Mouse (Mus musculus) kidney, adult 2 months (tissue): ENCODE data around the gene Astn1. TPM values are rescaled to one million over a fixed set of nuclear protein-coding genes. Genes with fewer than 3 reads are reported as not detected.

Experiments used
- DNase-seq: peaks from one replicate; pipeline ENCODE4 v3.0.0; 2021
- H3K27ac ChIP-seq: fragments of 200-500 bp; 2 replicates; pipeline ENCODE4 v1.5.1; 2012; ENCODE audit warnings: low read depth, low read length, control low read depth, inconsistent platforms; ENCODE audit not compliant: insufficient read depth
- H3K27me3 ChIP-seq: fragments of 200-500 bp; replicated peaks from 2 replicates; pipeline ENCODE4 v1.6.1; 2012; ENCODE audit warnings: mild to moderate bottlenecking, moderate library complexity, low read length, inconsistent platforms; ENCODE audit not compliant: control insufficient read depth, insufficient read depth
- H3K36me3 ChIP-seq: fragments of 200-500 bp; 2 replicates; pipeline ENCODE4 v1.6.1; 2012; ENCODE audit warnings: mild to moderate bottlenecking, moderate library complexity, low read length, inconsistent platforms; ENCODE audit not compliant: control insufficient read depth, insufficient read depth
- H3K4me1 ChIP-seq: fragments of 200-500 bp; 2 replicates; pipeline ENCODE4 v1.6.1; 2011; ENCODE audit warnings: low read length; ENCODE audit not compliant: control insufficient read depth, insufficient read depth
- H3K4me3 ChIP-seq: fragments of 200-500 bp; 2 replicates; pipeline ENCODE4 v1.5.1; 2011; ENCODE audit warnings: mild to moderate bottlenecking, low read depth, low read length, control low read depth; ENCODE audit not compliant: insufficient read depth
- CTCF ChIP-seq: fragments of 200-500 bp; conservative IDR thresholded peaks from 2 replicates; pipeline ENCODE4 v1.5.1; 2011; ENCODE audit warnings: low read depth, mild to moderate bottlenecking, control low read depth, low read length, moderate library complexity, mixed read lengths; ENCODE audit not compliant: insufficient read depth, insufficient read length
- POLR2A ChIP-seq: fragments of 200-500 bp; IDR thresholded peaks from one replicate; pipeline ENCODE4 v1.6.1; 2011; ENCODE audit warnings: low read depth, low read length, control low read depth
- WGBS: fragments of 180-500 bp; shearing (Covaris S2); methylation state at CpG from one replicate; pipeline ENCODE4 v1.1.7; 2018; 5-methylcytosine and 5-hydroxymethylcytosine counted together
- polyA plus RNA-seq: library from polyadenylated mRNA; depleted of rRNA; stranded (reverse); fragments of >200 nt; gene quantifications from 2 replicates; pipeline ENCODE4 v1.2.3, GENCODE M21; 2012

Astn1 gene
- polyA plus RNA-seq, 1 experiment, result 0.84 TPM

DNA sequence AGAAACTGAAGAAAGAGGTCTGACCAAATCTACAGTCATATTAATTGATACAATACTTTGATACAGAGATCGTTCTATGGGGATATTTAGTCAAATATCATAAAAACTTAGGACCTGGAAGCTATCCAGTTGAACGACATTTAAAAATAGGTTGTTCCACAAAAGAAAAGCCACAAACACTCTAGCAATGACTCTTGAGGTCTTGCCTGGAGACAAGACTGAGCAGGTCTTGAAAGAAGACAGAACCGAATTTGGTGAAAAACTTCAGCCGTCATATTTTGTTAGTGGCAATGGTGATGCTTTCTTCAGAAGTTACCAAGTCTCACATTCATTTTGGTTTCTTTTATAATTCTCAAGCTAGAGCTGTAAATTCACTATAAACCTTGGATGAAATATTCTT, 26.9 kb downstream of the Astn1 start:
- no peak for DNase-seq
- Histone ChIP-seq H3K27ac (no peak overlapping the region), H3K27me3 (no peaks in the 10 kb centered on the region), H3K36me3 (no peaks in the 10 kb centered on the region), H3K4me1 (no peaks in the 10 kb centered on the region), H3K4me3 (no peak overlapping the region)
- 96% methylated on average over 4 of the region's 4 CpGs for WGBS
- no peak for TF ChIP-seq POLR2A
- TF ChIP-seq CTCF, result no peak

DNA sequence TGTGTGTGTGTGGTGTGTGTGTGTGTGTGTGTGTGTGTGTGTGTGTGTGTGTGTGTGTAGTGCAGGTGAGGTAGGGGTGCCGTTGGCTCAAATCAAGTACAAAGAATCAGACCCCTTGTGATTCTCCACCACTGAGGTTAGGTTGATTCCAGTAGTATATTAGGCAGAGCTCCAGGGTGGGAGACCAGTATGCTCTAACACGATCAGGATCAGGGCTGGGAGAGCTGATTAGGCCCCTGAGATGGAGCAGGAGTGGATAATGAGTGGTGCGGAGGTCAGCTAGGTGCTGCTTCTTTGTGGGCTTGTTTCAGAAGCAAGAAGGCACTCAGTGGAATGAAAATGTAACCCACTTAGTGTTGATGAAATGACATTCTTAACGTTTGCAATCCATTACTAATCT, 28.6 kb downstream of the Astn1 start:
- Histone ChIP-seq H3K27ac (no peak overlapping the region), H3K27me3 (no peaks in the 10 kb centered on the region), H3K4me1 (no peaks in the 10 kb centered on the region), H3K4me3 (no peak overlapping the region), H3K36me3 (no peaks in the 10 kb centered on the region)
- WGBS, result 76% methylated on average over 4 of the region's 4 CpGs
- DNase-seq, result no peak
- TF ChIP-seq CTCF (no peak), POLR2A (no peak)

DNA sequence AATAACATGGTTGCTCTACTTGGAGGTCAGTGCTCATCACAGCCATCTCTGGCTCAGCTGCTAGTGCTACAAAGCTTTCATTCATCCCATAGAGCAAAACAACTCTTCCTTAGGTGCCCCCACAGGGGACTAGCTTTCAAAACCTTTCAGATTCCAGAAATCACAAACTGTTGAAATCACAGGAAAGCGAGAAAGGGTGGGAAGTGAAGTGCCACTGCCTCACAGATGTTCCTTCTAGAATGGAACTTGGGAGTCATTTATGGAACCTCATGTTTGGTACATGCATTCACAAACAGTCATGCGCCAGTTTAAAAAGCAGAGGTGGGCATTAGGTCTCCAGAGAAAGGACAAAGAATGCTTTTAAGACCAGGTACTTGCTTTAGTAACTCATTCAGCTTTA, 35.0 kb downstream of the Astn1 start:
- Histone ChIP-seq H3K27me3 (no peaks in the 10 kb centered on the region), H3K36me3 (no peaks in the 10 kb centered on the region), H3K4me1 (no peaks in the 10 kb centered on the region), H3K4me3 (no peak overlapping the region), H3K27ac (no peak overlapping the region)
- no peak for DNase-seq
- 91% methylated on average over 2 of the region's 2 CpGs for WGBS
- TF ChIP-seq CTCF (no peak), POLR2A (no peak)

DNA sequence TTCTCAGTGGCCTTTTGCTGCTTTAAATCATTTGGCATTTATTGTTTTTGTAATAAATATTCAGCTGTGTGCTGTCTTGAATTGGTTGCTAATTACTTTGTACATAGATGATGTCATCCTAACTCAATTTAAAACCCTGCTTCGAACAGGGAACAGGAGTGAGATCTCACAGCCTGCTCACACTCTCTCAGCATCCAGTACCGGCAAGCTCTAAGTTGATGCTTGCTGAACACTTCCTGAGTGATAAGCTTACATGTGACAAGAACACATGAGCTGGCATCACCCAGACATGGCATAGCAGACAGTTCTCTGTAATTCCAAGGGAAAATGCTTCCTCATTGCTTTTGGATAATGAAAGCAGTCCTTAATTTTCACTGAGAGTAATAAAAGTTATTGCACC, 38.8 kb downstream of the Astn1 start:
- no peaks in the 10 kb centered on the region for H3K27me3 ChIP-seq
- no peak for DNase-seq
- 26% methylated on average over 2 of the region's 2 CpGs for WGBS
- TF ChIP-seq CTCF (no peak), POLR2A (no peak)
- H3K4me1 ChIP-seq, result no peaks in the 10 kb centered on the region
- no peaks in the 10 kb centered on the region for H3K36me3 ChIP-seq
- no peak overlapping the region for H3K4me3 ChIP-seq
- no peak overlapping the region for H3K27ac ChIP-seq

DNA sequence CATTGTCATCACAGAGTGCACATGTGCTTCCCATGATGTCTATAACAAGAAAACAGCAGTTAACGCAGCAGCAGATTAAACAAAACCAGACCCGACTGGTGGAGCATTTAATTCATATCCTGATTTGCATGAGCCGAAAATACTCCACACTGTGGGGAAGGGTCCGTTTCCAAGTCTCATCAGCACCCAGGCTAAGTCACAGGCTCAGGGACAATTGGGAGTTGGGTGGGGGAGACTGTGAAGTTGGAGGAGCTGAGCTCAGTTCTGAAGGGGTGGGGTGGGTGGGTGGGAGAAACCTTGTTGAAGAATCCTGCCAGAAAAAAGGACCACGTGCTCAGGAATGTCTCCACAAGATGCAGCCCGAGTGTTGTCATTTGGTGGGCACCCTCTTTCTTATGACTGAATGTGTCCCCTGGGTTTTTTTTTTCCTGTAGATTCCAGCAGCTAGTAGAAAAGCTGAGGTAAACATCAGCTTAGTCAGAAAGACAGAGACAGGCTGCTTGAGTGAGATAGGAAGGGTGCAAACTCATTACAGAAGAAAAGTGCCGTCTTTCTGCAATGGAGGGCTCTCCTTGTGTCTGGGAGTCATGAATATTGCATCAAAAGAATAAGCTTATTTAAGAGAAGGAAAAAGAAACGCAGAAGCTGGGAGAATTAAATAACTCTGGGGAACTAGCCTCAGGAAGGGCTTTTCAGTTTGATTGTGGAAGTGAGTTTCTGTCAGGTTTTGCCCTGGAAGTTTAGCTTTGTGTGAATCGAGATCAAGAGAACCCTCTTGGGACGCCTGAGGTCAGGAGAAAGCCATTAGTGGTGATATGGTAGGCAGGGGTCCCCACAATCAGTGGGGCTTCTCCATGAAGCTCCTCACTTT, 44.1 kb downstream of the Astn1 start:
- Histone ChIP-seq H3K4me3 (no peak overlapping the region), H3K4me1 (no peaks in the 10 kb centered on the region), H3K27ac (no peak overlapping the region), H3K27me3 (no peaks in the 10 kb centered on the region), H3K36me3 (no peaks in the 10 kb centered on the region)
- 66% methylated on average over 10 of the region's 10 CpGs for WGBS
- DNase-seq, result no peak
- TF ChIP-seq POLR2A (no peak), CTCF (no peak)

DNA sequence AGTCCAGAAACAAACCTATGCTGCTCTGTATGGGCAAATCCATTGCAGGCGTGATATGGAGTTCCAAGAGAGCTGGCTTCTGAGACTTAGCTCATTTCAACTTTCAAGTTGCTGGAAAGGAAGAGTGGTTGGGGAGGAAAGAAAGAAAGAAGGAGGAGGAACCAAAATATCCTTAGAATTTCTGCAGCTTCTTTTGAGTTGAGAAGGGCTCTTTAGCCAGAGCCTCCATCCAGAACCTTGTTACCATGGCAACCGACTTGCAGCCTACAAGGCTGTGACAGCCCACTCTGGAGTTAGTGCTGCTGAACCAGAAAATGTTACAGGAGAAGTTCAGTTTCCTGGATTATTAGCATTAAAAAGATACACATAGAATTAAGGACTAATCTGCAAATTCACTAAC, 46.1 kb downstream of the Astn1 start:
- Histone ChIP-seq H3K4me1 (no peaks in the 10 kb centered on the region), H3K27me3 (no peaks in the 10 kb centered on the region), H3K4me3 (no peak overlapping the region), H3K36me3 (no peaks in the 10 kb centered on the region), H3K27ac (no peak overlapping the region)
- no peak for DNase-seq
- no peak for TF ChIP-seq CTCF
- TF ChIP-seq POLR2A, result no peak
- WGBS, result 68% methylated on average over 2 of the region's 2 CpGs

DNA sequence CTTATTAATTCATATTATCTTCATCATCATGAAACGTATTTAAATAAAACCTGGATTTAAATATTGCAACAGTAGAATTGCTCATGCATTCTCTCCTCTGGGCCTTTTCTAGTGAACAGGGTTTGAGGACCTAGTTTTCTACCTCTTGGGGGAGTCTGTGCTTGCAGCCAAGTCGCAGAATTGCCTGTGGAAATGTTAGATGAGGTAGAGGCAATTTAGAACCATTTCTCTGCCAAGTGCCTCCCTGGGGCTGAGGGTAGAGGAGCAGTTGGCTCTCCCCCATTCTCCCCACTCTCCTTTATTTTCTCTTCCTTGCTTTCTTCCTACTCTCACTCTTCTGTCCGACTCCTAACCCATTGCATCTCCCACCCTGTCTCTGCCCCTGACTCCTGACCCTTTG, 49.1 kb downstream of the Astn1 start:
- DNase-seq, result no peak
- 54% methylated on average over 3 of the region's 3 CpGs for WGBS
- H3K27me3 ChIP-seq, result no peaks in the 10 kb centered on the region
- no peak overlapping the region for H3K27ac ChIP-seq
- TF ChIP-seq POLR2A (no peak), CTCF (no peak)
- no peaks in the 10 kb centered on the region for H3K4me1 ChIP-seq
- no peaks in the 10 kb centered on the region for H3K36me3 ChIP-seq
- no peak overlapping the region for H3K4me3 ChIP-seq

DNA sequence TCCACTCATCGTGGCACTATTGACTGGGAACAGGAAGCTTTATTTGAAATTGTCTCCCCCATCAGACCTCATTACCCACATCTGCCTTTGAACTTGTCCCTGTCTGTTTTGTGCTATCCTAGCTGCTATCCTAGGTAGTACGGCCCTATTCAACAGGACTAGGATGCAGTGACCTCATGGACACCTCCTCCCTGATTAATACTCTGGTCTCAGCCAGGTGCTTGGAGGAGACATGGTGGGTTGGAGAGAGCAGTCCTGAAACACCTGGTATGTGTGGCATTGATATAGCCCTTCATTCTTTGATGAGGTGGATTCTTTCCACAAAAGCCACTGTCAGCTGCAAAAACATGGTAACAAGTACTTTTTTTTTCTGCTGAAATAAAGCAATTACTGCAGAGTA, 52.1 kb downstream of the Astn1 start:
- H3K27me3 ChIP-seq, result no peaks in the 10 kb centered on the region
- no peak overlapping the region for H3K4me3 ChIP-seq
- 81% methylated on average over 2 of the region's 2 CpGs for WGBS
- DNase-seq, result no peak
- TF ChIP-seq CTCF (no peak), POLR2A (no peak)
- H3K27ac ChIP-seq, result no peak overlapping the region
- no peaks in the 10 kb centered on the region for H3K36me3 ChIP-seq
- no peaks in the 10 kb centered on the region for H3K4me1 ChIP-seq
